ENCODE assay signal across 22 mouse cellular contexts in genomic region chr14:122730921-122731551, GRCm38 (mm10).
A peak's percentile ranks its signal among the peaks of the same experiment; 100 is the strongest.
DNase-seq lines count a peak whose midpoint lies in the region; ATAC-seq lines count a peak whose summit lies in the region.
"Had no signal": no experiment of that assay in that cellular context is flagged by ENCODE, and none has a peak within 500 bp of the region (broad histone marks: within the 10 kb centered on the region; RNA-seq: fewer than 3 reads in every experiment).

No protein-coding gene starts in this region.

- H3K4me2 ChIP-seq in limb, embryonic 13.5 days (replicated peaks): no peak overlapping the region
- no peak overlapping the region for H3K4me2 ChIP-seq in embryonic facial prominence, embryonic 12.5 days (replicated peaks)
- H3K4me2 ChIP-seq: embryonic facial prominence, embryonic 13.5 days; forebrain, embryonic 13.5 days; hindbrain, embryonic 14.5 days; intestine, embryonic 15.5 days had no signal

- intact Hi-C loops in left cerebral cortex, postnatal 36 days (cut with DNase I): no loop called here

- peak; percentile 71 for ATAC-seq in limb, embryonic 13.5 days (ENCODE audit: low FRiP score, low read depth)
- ATAC-seq in embryonic facial prominence, embryonic 12.5 days (ENCODE audit: insufficient number of reproducible peaks, insufficient read depth, low FRiP score, low TSS enrichment): 0 out of 2 replicates have a peak, but pooled peaks have one; percentile 15
- ATAC-seq: forebrain, embryonic 13.5 days; forebrain, postnatal 0 days; intestine, embryonic 15.5 days had no signal

- DNase-seq in limb, embryonic 10.5 days (ENCODE audit: low spot score): no peak
- DNase-seq in ES-CJ7 (ENCODE audit: low read depth, low spot score) (peak; percentile 3), R1 (ENCODE audit: low read depth, low spot score) (peak; percentile 10)
- no peak for DNase-seq in ovary, postnatal 10 days (ENCODE audit: low spot score)
- no peak for DNase-seq in left cerebral cortex, postnatal 36 days (ENCODE audit: low spot score in 2 of 2)
- no peak for DNase-seq in c-Kit-positive CD71-positive TER-119-positive erythroid progenitor cells, embryonic 14.5 days (ENCODE audit: low spot score)
- DNase-seq: adrenal gland, adult 2 months; adrenal gland, postnatal 25 days; cerebellum, adult 2 months; cerebellum, postnatal 10 days; forebrain, postnatal 0 days; gastrocnemius, postnatal 36 days; heart, adult 18-20 months; heart, postnatal 10 days had no signal

- no peak overlapping the region for H3K27ac ChIP-seq in limb, embryonic 13.5 days
- no peak overlapping the region for H3K27ac ChIP-seq in limb, embryonic 10.5 days
- no peak overlapping the region for H3K27ac ChIP-seq in embryonic facial prominence, embryonic 12.5 days
- H3K27ac ChIP-seq: embryonic facial prominence, embryonic 13.5 days; forebrain, embryonic 13.5 days; heart, embryonic 10.5 days; hindbrain, embryonic 14.5 days; intestine, embryonic 15.5 days had no signal

- peaks cover 9% of the 10 kb centered on the region; the same call in 1 of the 2 replicates for H3K4me1 ChIP-seq in limb, embryonic 13.5 days
- peaks cover 6% of the 10 kb centered on the region; the same call in 1 of the 2 replicates for H3K4me1 ChIP-seq in limb, embryonic 10.5 days
- peaks cover 5% of the 10 kb centered on the region; the same call in 1 of the 2 replicates for H3K4me1 ChIP-seq in embryonic facial prominence, embryonic 12.5 days
- H3K4me1 ChIP-seq: heart, embryonic 10.5 days; intestine, embryonic 15.5 days had no signal

- no peak overlapping the region for H3K4me3 ChIP-seq in limb, embryonic 13.5 days
- H3K4me3 ChIP-seq in limb, embryonic 10.5 days: no peak overlapping the region
- no peak overlapping the region for H3K4me3 ChIP-seq in embryonic facial prominence, embryonic 12.5 days
- H3K4me3 ChIP-seq: embryonic facial prominence, embryonic 13.5 days; forebrain, embryonic 13.5 days; heart, embryonic 10.5 days; intestine, embryonic 15.5 days had no signal

- no peaks in the 10 kb centered on the region for H3K27me3 ChIP-seq in limb, embryonic 13.5 days
- H3K27me3 ChIP-seq in limb, embryonic 10.5 days (ENCODE audit: low read depth, poor library complexity, severe bottlenecking): no peaks in the 10 kb centered on the region
- H3K27me3 ChIP-seq in embryonic facial prominence, embryonic 12.5 days: no peaks in the 10 kb centered on the region
- H3K27me3 ChIP-seq: embryonic facial prominence, embryonic 13.5 days; forebrain, embryonic 13.5 days; intestine, embryonic 15.5 days had no signal

- H3K36me3 ChIP-seq in limb, embryonic 13.5 days: no peaks in the 10 kb centered on the region
- no peaks in the 10 kb centered on the region for H3K36me3 ChIP-seq in limb, embryonic 10.5 days
- no peaks in the 10 kb centered on the region for H3K36me3 ChIP-seq in embryonic facial prominence, embryonic 12.5 days
- H3K36me3 ChIP-seq: embryonic facial prominence, embryonic 13.5 days; G1E; heart, embryonic 10.5 days; intestine, embryonic 15.5 days had no signal

- no peak overlapping the region for H3K9ac ChIP-seq in limb, embryonic 13.5 days
- H3K9ac ChIP-seq in embryonic facial prominence, embryonic 12.5 days: no peak overlapping the region
- H3K9ac ChIP-seq: embryonic facial prominence, embryonic 13.5 days; forebrain, embryonic 13.5 days; forebrain, postnatal 0 days; hindbrain, embryonic 14.5 days; intestine, embryonic 15.5 days had no signal

- H3K9me3 ChIP-seq in limb, embryonic 13.5 days: no peaks in the 10 kb centered on the region
- no peaks in the 10 kb centered on the region for H3K9me3 ChIP-seq in limb, embryonic 10.5 days (replicated peaks)
- H3K9me3 ChIP-seq in embryonic facial prominence, embryonic 12.5 days: no peaks in the 10 kb centered on the region
- H3K9me3 ChIP-seq: embryonic facial prominence, embryonic 13.5 days; forebrain, embryonic 13.5 days; G1E; heart, embryonic 10.5 days; intestine, embryonic 15.5 days had no signal

- WGBS in limb, embryonic 13.5 days: 56% methylated on average over 4 of the region's 4 CpGs
- 76% methylated on average over 4 of the region's 4 CpGs for WGBS in limb, embryonic 10.5 days
- 35% methylated on average over 4 of the region's 4 CpGs for WGBS in embryonic facial prominence, embryonic 12.5 days

Comparison
In these comparisons a context has a peak if more than half of its experiments do, and no peak if none do; other contexts are left out.
1. DNase-seq: peak in ES-CJ7 (single experiment) and R1 (single experiment); none in limb, embryonic 10.5 days (single experiment), ovary, postnatal 10 days (single experiment), left cerebral cortex, postnatal 36 days (0 of 2) and c-Kit-positive CD71-positive TER-119-positive erythroid progenitor cells, embryonic 14.5 days (single experiment).